Mouse (Mus musculus): ENCODE data around the gene Gpr87.

Gene Gpr87

GRCm38 (mm10) chr3:59138946-59139468 lies 55.9 kb downstream of the Gpr87 start:
- no peak for DNase-seq (ENCODE audit: low spot score)

GRCm38 (mm10) chr3:59135911-59136653 lies 58.8 kb downstream of the Gpr87 start:
- no peak for DNase-seq (ENCODE audit: low spot score)

GRCm38 (mm10) chr3:59133189-59133588 lies 61.7 kb downstream of the Gpr87 start:
- no peak for DNase-seq (ENCODE audit: low spot score)

- DNase-seq (ENCODE audit: low spot score), result no peak
These were observed 62.9 kb downstream of the Gpr87 start for GRCm38 (mm10) chr3:59131966-59132365.

GRCm38 (mm10) chr3:59131081-59131480 lies 63.8 kb downstream of the Gpr87 start:
- DNase-seq (ENCODE audit: low spot score), result no peak

- no peak for DNase-seq (ENCODE audit: low spot score)
These were observed 64.5 kb downstream of the Gpr87 start for GRCm38 (mm10) chr3:59130431-59130830.

- no peak for DNase-seq (ENCODE audit: low spot score)
These were observed 65.4 kb downstream of the Gpr87 start for GRCm38 (mm10) chr3:59129547-59129946.
